Mouse (Mus musculus): ENCODE data around the gene Pin1rt1.

Pin1rt1 gene

GRCm38 (mm10) chr2:104716279-104716678 is at the start of gene Pin1rt1:
Gene Pin1rt1 (minus strand): TSS chr2:104716379.
- DNase-seq = no peak

- no peak for DNase-seq
Observed at GRCm38 (mm10) chr2:104764018-104764417, 47.8 kb upstream of the Pin1rt1 start.

- no peak for DNase-seq
Observed at GRCm38 (mm10) chr2:104763134-104763703, 47.0 kb upstream of the Pin1rt1 start.

GRCm38 (mm10) chr2:104750611-104751010 is 34.4 kb upstream of the Pin1rt1 start:
- no peak for DNase-seq

- no peak for DNase-seq
Observed at GRCm38 (mm10) chr2:104748652-104749183, 32.5 kb upstream of the Pin1rt1 start.

GRCm38 (mm10) chr2:104746251-104746650 is 30.1 kb upstream of the Pin1rt1 start:
- peak; percentile 38 for DNase-seq

GRCm38 (mm10) chr2:104743971-104744370 is 27.8 kb upstream of the Pin1rt1 start:
- no peak for DNase-seq

GRCm38 (mm10) chr2:104743160-104743559 is 27.0 kb upstream of the Pin1rt1 start:
- DNase-seq = no peak

GRCm38 (mm10) chr2:104742741-104743064 is 26.5 kb upstream of the Pin1rt1 start, which contains the start of gene Depdc7:
Gene Depdc7 (minus strand): TSS chr2:104742878.
- DNase-seq = peak; percentile 83

- DNase-seq = no peak
Observed at GRCm38 (mm10) chr2:104741896-104742740, 25.9 kb upstream of the Pin1rt1 start.

GRCm38 (mm10) chr2:104741015-104741758 is 25.0 kb upstream of the Pin1rt1 start:
- DNase-seq = no peak

GRCm38 (mm10) chr2:104740248-104740949 is 24.2 kb upstream of the Pin1rt1 start:
- DNase-seq = no peak

GRCm38 (mm10) chr2:104739691-104740090 is 23.5 kb upstream of the Pin1rt1 start:
- DNase-seq = no peak

GRCm38 (mm10) chr2:104736241-104736640 is 20.1 kb upstream of the Pin1rt1 start:
- DNase-seq = no peak

GRCm38 (mm10) chr2:104732562-104733256 is 16.5 kb upstream of the Pin1rt1 start:
- DNase-seq = no peak

- no peak for DNase-seq
Observed at GRCm38 (mm10) chr2:104732033-104732444, 15.9 kb upstream of the Pin1rt1 start.

GRCm38 (mm10) chr2:104727369-104727768 is 11.2 kb upstream of the Pin1rt1 start:
- no peak for DNase-seq

- DNase-seq = no peak
Observed at GRCm38 (mm10) chr2:104722021-104722420, 5.8 kb upstream of the Pin1rt1 start.

- no peak for DNase-seq
Observed at GRCm38 (mm10) chr2:104717827-104718226, 1.6 kb upstream of the Pin1rt1 start.

- DNase-seq = no peak
Observed at GRCm38 (mm10) chr2:104717231-104717735, 1.1 kb upstream of the Pin1rt1 start.

GRCm38 (mm10) chr2:104714254-104714691 is 1.9 kb downstream of the Pin1rt1 start:
- no peak for DNase-seq

GRCm38 (mm10) chr2:104712486-104712809 is 3.7 kb downstream of the Pin1rt1 start:
- DNase-seq = no peak

Measured in liver (tissue).